Mouse (Mus musculus) B cell, adult 67 days (primary cell): Measurements from ENCODE around the gene Atp5h. TPM values are rescaled to one million over a fixed set of nuclear protein-coding genes. Genes with fewer than 3 reads are reported as not detected.

Experiments
- total RNA-seq, 2 experiments: library from RNA; stranded (reverse); gene quantifications; 4 replicates each; pipeline ENCODE4 v1.2.4; 2023

Gene Atp5h
- total RNA-seq, result 100 to 1,000 TPM; 178 to 191 TPM

DNA sequence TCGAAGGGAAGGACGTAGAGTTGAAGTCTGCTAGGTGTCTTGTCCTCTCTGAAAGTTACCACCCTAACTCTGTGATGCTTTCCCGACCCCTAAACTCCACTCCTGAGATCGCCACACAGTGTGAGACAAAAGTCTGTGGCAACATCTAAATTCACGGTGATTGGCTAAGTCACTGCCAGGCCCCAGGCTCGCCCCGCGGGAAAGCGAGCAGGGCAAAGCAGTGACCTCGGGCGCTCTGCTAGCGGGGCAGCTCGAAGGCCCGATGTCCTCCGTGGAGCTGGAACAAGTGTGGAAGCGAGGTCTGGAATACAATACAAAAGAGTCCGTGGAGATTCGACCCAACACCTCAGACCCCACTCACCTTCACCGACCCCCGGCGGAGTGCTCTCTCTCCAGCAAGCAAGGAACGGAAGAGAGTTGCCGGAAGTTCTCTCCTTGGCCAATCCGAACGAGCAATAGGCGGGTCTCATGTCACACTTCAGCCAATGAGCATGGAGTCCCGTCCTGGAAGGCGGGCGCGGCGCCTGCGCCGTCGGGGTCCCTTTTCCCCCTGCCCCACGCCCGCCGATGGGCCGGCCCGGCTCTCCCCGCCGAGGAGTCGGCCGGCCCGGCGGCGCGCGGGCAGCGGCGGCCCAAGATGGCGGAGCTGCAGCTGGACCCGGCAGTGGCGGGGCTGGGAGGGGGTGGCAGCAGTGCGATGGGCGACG, at the start of gene Atp5h, which contains the start of gene Kctd2:
Gene Atp5h, minus strand, starts transcription at position 432 of the 707 bp plus-strand sequence.
Gene Kctd2, plus strand, starts transcription at position 598 of the 707 bp plus-strand sequence.

DNA sequence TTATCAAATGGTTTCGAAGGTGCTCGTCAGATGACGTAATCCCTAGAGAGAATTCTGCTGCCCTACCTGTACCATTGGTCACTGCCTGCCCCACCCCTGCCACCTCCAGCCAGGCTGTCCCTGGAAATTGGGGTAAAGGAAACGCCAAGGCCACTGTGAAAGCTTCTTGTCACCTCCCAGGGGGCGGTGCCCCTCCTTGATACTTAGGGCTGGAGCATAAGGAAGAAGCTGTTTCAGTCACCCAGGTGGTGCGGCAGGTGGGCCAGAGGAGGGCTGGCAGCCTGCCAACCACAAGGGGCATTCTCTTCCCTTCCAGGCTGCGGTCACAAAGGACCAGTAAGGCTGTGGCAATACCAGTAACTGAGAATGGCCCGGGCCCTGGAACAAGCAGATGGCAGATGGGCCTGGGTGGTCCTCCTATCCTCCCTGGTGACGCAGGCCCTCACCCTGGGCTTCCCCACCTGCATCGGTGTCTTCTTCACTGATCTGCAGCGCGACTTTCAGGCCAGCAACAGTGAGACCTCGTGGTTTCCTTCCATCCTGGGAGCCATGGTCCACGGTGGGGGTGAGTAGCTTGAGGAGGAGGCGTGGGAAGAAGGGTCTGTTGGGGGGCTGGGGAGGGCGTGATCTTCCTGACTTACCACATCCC, 42.6 kb upstream of the Atp5h start, which contains the start of gene Slc16a5:
Gene Slc16a5, plus strand, starts transcription at position 232 of the 649 bp plus-strand sequence.

DNA sequence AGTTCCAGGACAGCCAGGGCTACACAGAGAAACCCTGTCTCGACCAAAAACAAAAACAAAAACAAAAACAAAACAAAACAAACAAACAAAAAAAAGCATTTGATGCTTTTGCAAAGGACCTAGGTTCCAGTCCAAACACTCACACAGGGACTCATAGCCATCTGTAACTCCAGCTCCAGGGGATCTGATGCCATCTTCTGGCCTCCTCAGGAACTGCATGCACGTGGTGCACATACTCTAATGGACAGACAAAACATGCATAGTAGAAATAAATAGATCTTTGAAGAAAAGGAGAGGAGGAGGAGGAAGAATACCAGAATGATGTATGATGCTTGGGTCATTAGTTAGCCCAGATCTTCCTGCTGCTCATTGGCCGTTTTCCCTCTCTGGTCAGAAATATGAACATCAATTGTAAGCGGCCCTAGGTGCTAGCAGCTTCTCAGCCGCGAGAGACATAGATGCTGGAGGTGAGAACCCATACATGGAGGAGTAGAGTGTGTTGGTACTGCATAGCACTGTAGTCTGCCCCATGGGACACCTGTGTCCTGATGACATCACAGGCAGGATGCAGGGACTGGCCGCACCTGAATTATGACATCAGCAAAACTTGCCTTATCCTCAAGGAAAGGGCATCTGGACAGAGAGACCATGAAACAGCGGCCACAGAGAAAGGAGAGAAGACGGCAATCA, 20.3 kb upstream of the Atp5h start, which contains the start of gene Trim80:
Gene Trim80, plus strand, starts transcription at position 640 of the 690 bp plus-strand sequence.

DNA sequence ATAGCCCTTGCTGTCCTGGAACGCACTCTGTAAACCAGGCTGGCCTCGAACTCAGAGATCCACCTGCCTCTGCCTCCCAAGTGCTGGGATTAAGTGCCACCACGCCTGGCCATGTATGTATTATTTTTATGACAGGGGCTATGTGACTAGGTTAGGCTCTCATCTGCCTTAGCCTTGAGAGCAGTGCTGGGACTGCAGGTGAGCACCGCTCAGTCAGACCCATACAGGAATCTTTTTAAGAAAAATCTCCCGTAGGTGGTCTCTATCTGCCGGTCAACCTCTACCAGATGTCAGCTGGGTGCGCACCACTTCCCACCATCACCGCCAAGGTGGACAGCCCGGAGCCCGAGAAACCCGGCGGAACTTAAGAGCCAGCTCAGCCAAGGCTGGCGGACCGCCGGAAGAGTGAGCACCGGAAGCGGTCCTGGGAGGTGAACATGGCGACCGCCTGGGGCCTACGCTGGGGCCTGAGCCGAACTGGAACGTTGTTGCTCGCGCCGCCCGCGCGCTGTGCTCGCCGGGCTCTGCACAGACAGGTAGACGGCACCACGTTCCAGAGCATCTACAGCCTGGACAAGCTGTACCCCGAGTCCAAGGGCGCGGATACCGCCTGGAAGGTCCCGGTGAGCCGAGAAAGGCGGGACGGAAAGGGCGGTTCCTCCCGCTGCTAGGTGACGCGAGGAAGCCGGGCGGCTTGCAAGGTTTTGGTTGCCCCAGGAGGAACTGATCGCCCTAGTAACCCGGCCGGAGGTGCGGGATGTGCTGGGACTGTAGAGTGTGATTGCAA, 16.2 kb downstream of the Atp5h start, which contains the start of gene Mrpl58:
Gene Mrpl58, plus strand, starts transcription at position 415 of the 787 bp plus-strand sequence.

DNA sequence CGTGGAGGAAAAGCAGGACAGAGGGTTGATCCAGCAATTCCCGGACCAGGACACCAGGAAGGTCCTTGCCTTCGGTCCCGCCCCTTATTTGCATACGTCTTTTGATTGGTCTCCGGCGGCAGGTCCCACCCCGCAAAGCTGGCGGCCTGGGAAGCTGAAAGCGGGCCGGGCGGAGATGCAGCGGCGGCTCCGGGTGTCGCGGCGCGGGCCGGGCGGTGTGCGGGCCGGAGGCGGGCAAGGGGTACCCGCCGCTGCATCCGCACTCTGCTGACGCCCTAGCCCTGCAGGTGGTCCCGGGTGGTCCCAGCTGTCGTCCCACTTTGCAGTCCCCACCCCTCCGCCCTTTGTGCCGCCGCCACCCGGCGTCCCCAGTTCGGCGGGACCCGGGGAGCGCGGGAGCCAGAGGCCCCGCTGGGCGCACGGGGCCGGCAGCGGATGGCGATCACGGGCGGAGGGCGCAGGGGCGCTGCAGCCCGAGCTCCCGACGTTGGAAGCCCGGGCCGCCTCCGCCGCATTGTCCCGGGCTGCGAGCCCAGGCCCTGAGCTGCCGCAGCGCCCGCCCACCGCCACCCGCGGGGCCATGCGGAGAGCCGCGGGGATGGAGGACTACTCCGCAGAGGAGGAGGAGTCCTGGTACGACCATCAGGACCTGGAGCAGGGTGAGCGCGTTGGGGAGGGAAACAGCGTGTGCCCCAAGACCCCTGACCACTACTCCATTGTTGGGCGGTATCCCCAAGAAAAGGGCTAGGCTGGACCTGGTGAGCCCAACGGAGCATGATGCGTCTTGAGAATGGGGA, 37.8 kb downstream of the Atp5h start, which contains the start of gene Cdr2l:
Gene Cdr2l, plus strand, starts transcription at position 174 of the 797 bp plus-strand sequence.

DNA sequence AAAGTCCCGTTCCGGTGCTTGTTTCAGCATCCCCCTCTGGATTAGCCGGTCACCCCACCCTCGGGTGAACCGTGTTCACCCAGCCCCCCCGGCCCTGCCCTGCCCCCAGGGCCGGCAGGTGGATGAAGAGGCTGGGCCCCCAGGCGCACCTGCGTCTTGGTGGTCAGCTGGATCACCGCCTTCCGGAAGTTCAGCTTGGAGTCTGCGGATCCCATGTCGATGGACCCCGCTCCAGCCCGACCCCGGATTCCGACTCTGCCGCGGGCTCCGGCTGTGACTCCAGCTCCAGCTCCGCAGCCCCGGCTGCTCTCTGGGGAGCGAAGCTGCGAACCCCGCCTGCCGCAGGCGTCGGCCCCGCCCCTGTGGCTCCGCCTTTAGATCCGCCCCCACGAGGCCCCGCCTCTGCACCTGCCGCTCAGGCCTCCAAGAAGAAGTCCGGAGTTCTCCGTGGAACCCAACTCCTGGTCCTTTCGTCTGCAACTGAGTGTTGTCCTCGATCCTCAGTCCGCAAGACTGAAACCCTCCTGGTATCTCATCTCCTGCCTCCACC, 52.3 kb downstream of the Atp5h start, which contains the start of gene Hid1:
Gene Hid1, minus strand, starts transcription at position 362 of the 550 bp plus-strand sequence.

Other genes starting within 250 kb of the Atp5h start
- 10 to 100 TPM; 11.5 to 20.2 TPM for gene Tmem104, start 232.5 kb downstream of the Atp5h start, total RNA-seq
- 10 to 100 TPM; 17.5 to 21.0 TPM for gene Nat9, start 232.1 kb downstream of the Atp5h start, total RNA-seq
- not detected for gene Grin2c, start 152.7 kb downstream of the Atp5h start, total RNA-seq
- 10 to 100 TPM; 21.8 to 23.8 TPM for gene Fdxr, start 142.9 kb downstream of the Atp5h start, total RNA-seq
- under 1 TPM in 1 of 2 experiments, not detected in 1; 0.33 TPM for gene Fads6, start 122.3 kb downstream of the Atp5h start, total RNA-seq
- not detected for gene Otop2, start 112.8 kb downstream of the Atp5h start, total RNA-seq
- not detected for gene Ush1g, start 97.9 kb downstream of the Atp5h start, total RNA-seq
- not detected for gene Otop3, start 85.2 kb downstream of the Atp5h start, total RNA-seq
- gene Hid1, start 52.2 kb downstream of the Atp5h start, total RNA-seq, result under 1 TPM; 0.49 to 0.71 TPM
- gene Cdr2l, start 38.0 kb downstream of the Atp5h start, total RNA-seq, result not detected
- 10 to 100 TPM; 45.7 to 47.3 TPM for gene Mrpl58, start 16.2 kb downstream of the Atp5h start, total RNA-seq
- gene Kctd2, start 166 bp upstream of the Atp5h start, total RNA-seq, result 10 to 100 TPM; 45.6 to 46.5 TPM
- gene Trim80, start 20.6 kb upstream of the Atp5h start, total RNA-seq, result not detected
- not detected for gene Slc16a5, start 42.5 kb upstream of the Atp5h start, total RNA-seq
- 10 to 100 TPM; 12.8 to 17.2 TPM for gene Armc7, start 55.7 kb upstream of the Atp5h start, total RNA-seq
- 10 to 100 TPM; 80.8 to 91.6 TPM for gene Nt5c, start 71.9 kb upstream of the Atp5h start, total RNA-seq
- 100 to 1,000 TPM; 204 to 206 TPM for gene Jpt1, start 94.4 kb upstream of the Atp5h start, total RNA-seq
- 100 to 1,000 TPM; 259 to 284 TPM for gene Sumo2, start 116.3 kb upstream of the Atp5h start, total RNA-seq
- gene Nup85, start 144.5 kb upstream of the Atp5h start, total RNA-seq, result 10 to 100 TPM; 72.6 to 89.3 TPM
- gene Mrps7, start 184.0 kb upstream of the Atp5h start, total RNA-seq, result 10 to 100 TPM; 37.1 to 38.6 TPM
- 100 to 1,000 TPM; 103 to 115 TPM for gene Gga3, start 184.1 kb upstream of the Atp5h start, total RNA-seq
- 100 to 1,000 TPM; 267 to 291 TPM for gene Mif4gd, start 193.0 kb upstream of the Atp5h start, total RNA-seq
- 100 to 1,000 TPM; 105 to 108 TPM for gene Slc25a19, start 208.3 kb upstream of the Atp5h start, total RNA-seq